Mouse (Mus musculus) megakaryocyte, embryonic 14.5 days (primary cell): Measurements from ENCODE around the gene Cmtm3.

Experiments used
- FLI1 ChIP-seq: IDR thresholded peaks from 2 replicates; pipeline ENCODE4 v1.6.1; 2012; ENCODE audit warnings: low read length, inconsistent platforms, mixed read lengths
- GATA1 ChIP-seq: IDR thresholded peaks from 3 replicates; pipeline ENCODE4 v1.6.1; 2012; ENCODE audit warnings: mixed read lengths, low read length, inconsistent platforms, borderline replicate concordance

GRCm38 (mm10) chr8:104374269-104374668, 35.1 kb downstream of the Cmtm3 start:
- TF ChIP-seq FLI1, result no peak
- no peak for TF ChIP-seq GATA1
